Mouse (Mus musculus): ENCODE data around the gene Maats1. TPM values are rescaled to one million over a fixed set of nuclear protein-coding genes. Genes with fewer than 3 reads are reported as not detected.
"Not testable (repeated sequence)": the region's sequence is repeated elsewhere in the genome, so short reads cannot be mapped to it uniquely, and the experiment has no call there.

Gene Maats1
- total RNA-seq, 2 experiments from 2014 or later: 0.10 TPM

DNA sequence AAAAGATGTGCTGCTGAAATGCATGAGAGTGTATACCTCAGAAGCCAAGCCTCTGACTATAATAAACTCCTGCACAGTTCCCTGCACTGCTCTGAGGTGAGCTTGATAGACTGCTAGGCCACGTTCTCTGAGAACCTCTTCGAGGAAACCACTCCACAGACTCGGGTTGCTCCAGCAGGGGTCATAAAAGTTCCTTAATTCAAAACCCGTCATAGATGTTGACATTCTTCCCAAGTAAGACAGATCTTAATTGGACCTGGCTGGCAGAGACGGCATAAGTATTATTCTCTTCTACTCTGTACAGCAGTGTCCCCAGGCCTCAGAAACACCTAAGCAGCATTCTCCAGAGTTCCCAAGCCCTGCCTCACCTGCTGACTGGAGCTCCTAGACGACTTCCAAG is 9.0 kb upstream of the Maats1 start:
- intact Hi-C loops (cut with DNase I): no loop called here
- no peak for DNase-seq

GRCm38 (mm10) chr16:38350361-38350855 is 8.5 kb upstream of the Maats1 start:
- intact Hi-C loops (cut with DNase I): no loop called here
- DNase-seq: peak; percentile 47 to 68

- intact Hi-C loops (cut with DNase I): no loop called here
- DNase-seq: no peak
Measured at GRCm38 (mm10) chr16:38349881-38350280, 7.9 kb upstream of the Maats1 start.

GRCm38 (mm10) chr16:38348217-38348761 is 6.3 kb upstream of the Maats1 start:
- no peak for DNase-seq
- intact Hi-C loops (cut with DNase I): loop anchor here (1.0 kb wide), 1 partner anchor 26 kb away; no protein-coding TSS in a partner anchor

GRCm38 (mm10) chr16:38347588-38347987 is 5.6 kb upstream of the Maats1 start:
- DNase-seq: no peak

GRCm38 (mm10) chr16:38346529-38347325 is 4.8 kb upstream of the Maats1 start, which contains the start of the genes Cox17 and Gm21987:
Gene Cox17, plus strand, starts transcription at chr16:38346991.
Gene Gm21987, plus strand, starts transcription at chr16:38347040.
- intact Hi-C loops (cut with DNase I): no loop called here
- DNase-seq: peak; percentile 91 to 94

More at GRCm38 (mm10) chr16:38347588-38347987, 5.6 kb upstream of the Maats1 start:
- intact Hi-C loops (cut with DNase I): no loop called here

DNA sequence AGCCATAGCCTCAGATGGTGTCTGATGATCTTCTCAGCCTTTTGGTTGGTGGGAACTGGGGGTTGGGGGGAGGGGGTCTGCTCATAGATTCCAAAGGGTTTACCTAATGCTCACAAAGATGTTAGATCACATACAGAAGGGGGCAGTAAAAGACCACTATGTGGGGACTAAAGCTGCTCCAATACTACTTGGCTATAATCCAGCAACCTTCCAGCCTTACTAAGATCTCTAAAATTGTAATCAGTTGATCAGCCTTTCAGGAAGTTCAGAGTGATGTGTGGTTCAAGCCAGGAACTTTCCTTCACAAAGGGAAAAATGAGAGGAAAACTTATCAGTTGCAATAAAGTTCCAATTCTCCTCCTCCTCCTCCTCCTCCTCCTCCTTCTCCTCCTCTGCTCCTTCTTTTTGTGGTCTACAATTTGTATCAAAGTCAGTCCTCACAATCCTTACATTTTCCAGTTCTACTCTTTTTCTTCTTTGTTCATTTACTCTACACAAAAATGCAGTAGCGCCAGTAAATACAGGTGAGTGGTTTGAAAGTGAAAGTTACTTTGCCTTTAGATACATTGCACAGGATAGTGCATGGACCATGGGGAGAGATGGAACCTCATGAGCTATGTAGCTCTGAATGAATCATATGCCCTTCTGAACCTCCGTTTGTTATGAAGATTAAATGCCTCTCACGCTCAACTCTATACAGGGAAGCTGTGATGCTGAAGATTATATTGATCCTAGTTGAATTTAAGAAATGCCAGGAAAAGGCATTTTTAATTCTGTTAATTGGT is 3.2 kb upstream of the Maats1 start:
- intact Hi-C loops (cut with DNase I): loop anchor here (1.0 to 2.0 kb wide), 2 partner anchors 140 to 161 kb away; no protein-coding TSS in a partner anchor
- no peak for DNase-seq

- intact Hi-C loops (cut with DNase I); DNase-seq: not testable (repeated sequence)
Measured at GRCm38 (mm10) chr16:38338077-38338476, 3.9 kb downstream of the Maats1 start.

- no peak for DNase-seq
- intact Hi-C loops (cut with DNase I): no loop called here
Measured at GRCm38 (mm10) chr16:38334431-38334830, 7.5 kb downstream of the Maats1 start.

- DNase-seq: no peak
- intact Hi-C loops (cut with DNase I): no loop called here
Measured at GRCm38 (mm10) chr16:38329340-38329739, 12.6 kb downstream of the Maats1 start.

- DNase-seq: no peak
- intact Hi-C loops (cut with DNase I): no loop called here
Measured at GRCm38 (mm10) chr16:38326778-38327397, 15.1 kb downstream of the Maats1 start.

DNA sequence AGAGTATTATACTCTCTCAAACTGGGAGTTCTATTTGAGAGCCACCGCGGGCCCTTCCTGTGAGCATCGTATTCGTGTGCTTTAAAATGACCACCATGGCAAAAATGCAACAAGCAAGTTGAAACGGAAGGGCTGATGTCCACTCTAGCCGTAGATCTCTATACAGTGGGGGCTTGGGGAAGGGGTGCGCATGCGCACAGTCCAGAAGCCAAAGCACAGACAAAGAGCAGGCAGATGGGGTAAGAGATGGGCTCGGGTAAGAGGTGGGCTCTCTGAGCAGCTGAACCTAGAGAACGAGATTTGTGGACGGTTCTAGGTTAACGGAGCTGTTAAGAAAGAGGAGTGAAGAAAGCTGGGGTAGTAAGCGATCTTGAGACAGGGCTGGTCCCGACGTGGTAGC is 17.6 kb downstream of the Maats1 start:
- intact Hi-C loops (cut with DNase I): no loop called here
- DNase-seq: no peak

DNA sequence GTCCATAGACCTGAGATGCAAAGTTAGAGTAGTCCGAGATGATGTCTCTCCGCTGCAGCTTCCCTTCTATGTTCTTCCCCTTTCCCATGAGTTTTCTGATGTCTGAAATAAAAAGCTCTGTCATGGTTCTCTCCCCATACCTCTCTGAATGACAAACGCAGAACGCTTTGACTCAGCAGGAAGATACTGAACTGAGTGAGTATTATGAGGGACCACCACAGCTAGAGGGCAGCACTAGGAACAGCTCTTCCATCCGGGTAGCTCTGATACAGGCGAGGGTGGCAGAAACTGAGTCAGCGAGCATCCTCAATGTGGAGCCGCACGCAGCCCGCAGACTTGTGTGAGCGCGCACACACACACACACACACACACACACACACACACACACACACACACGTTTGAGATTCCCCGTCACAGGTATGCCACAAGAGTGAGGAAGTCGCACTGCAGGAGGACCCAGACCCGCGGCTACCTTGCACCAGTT is 20.4 kb downstream of the Maats1 start:
- DNase-seq: peak; percentile 17 to 52
- intact Hi-C loops (cut with DNase I): no loop called here

DNA sequence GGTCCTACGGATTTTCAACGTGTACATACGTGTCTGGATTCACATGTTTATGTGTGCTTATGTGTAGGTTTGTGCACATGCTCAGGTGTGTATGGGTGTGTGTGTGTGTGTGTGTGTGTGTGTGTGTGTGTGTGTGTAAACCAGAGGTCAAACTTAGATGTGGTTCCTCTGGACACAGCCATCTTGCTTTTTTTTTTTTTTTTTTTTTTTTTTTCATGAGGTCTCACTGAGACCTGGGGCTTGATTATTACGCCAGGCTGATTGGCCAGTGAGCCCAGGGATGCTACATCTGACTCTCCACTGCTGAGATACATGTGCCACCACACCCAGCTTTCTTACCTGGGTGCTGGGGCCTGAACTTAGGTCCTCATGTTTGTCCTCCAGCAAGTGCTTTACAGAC is 22.9 kb downstream of the Maats1 start:
- intact Hi-C loops (cut with DNase I): no loop called here
- no peak for DNase-seq

DNA sequence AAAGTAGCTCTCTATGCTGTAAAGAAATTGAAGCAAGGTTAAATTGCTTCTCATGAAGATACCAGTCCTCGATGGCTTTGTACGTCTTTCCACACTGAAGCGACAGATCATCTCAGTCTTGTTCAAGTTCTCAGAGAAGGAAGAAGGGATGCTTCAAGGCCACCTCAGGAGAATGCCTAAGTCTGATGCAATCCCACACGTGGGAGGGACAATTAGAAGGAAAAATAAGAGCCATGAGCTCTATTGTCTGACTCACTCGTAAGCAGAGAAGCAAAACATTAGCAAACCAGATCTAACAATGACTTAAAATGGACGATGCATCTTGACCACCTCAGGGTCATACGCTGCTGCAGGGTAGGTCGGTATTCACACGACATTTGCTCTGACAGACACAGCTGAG is 23.5 kb downstream of the Maats1 start:
- DNase-seq: no peak
- intact Hi-C loops (cut with DNase I): no loop called here

DNA sequence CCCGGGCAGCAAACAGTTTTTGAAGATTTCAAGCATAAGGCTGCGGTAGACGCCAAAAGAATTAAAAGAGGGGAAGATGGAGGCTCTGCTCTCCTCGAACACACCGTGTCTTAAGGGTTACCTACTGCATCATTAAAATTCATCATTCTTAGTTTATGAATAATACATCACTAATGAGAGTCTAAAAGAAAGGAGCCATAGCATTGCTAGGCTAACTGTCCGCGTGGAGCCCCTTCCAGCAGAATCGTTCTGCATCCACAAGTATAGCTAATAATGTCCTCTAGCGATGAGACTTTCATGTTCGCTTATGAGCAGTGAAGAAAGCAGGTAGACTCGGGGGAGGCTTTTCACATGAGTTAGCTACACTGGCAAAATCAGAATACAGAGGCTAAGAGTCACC is 33.7 kb downstream of the Maats1 start:
- intact Hi-C loops (cut with DNase I): no loop called here

DNA sequence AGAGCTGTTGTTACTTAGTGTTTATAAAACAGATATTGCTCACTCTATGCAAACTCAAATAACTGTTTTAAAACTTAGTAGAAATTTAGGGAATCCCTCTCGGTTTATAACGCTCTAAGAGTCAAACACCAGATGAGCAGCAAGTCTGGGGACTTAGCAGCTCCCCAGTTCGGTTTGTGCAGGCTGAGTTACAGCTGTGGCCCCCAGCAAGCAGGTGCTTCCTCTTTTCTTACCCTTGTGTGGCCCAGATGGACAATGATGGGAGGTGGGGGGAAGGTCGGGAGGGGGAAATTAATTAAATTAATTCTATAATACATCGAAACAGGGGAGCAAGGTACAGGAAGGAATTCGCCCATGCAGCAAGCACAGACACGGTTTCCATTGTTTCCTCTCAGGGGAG is 34.3 kb downstream of the Maats1 start:
- no peak for DNase-seq
- intact Hi-C loops (cut with DNase I): no loop called here

More for the DNA sequence above, 33.7 kb downstream of the Maats1 start:
- no peak for DNase-seq

DNA sequence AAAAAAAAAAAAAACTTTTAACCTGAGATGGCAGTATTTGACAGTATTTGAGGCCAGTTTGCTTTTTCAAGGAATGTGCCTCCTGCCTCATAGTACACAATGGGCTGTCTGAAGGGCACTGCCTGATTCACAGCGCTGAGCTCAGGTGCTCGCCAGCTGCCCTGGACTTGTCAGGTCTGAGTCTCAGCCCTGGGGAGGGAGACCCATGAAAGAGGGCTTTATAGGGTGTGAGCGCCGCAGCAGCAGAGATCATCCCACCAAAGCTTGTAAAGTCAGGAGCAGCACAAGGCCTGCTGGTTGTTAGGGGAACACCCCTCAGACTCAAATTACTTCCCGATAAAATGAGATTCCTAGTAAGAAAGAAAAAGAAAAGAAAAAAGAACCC is 34.7 kb downstream of the Maats1 start:
- intact Hi-C loops (cut with DNase I): no loop called here
- DNase-seq: no peak

GRCm38 (mm10) chr16:38306571-38307220 is 35.2 kb downstream of the Maats1 start:
- peak in 1 of 2 experiments; percentile 19 for DNase-seq
- intact Hi-C loops (cut with DNase I): no loop called here

Measured in heart, postnatal 14 days (tissue).